Mouse (Mus musculus): ENCODE measurements around the gene Cpm. TPM values are rescaled to one million over a fixed set of nuclear protein-coding genes. Genes with fewer than 3 reads are reported as not detected.
"Not testable (repeated sequence)": the region's sequence is repeated elsewhere in the genome, so short reads cannot be mapped to it uniquely, and the experiment has no call there.

Cpm gene
- polyA plus RNA-seq, 1 experiment from 2014 or later: 47.7 TPM

DNA sequence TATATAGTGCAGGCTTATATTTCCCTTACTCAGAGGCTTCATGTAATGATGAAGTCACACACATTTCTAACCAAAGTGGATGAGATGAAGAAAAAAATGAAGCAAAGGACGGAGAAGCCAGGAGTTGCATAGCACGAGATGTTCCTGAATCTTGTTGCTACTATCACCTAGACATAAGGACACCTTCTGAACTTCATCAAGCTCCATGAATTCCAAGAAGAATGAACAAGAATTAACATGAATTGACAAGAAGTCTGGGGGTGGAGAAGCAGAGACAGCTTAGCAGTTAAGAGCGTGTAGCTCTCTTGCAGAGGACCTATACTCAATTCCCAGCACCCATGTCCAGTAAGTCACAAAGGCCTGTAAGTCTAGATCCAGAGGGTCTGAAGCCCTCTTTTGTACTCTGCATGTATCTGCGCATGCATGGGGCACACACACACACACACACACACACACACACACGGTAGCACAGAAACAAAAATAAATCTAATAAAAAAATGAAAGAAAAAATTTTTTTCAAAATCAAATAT, 36.2 kb upstream of the Cpm start:
- Histone ChIP-seq H3K36me3 (ENCODE audit: control insufficient read depth, insufficient read depth, low read length) (no peaks in the 10 kb centered on the region), H3K27ac (ENCODE audit: low read length) (no peak overlapping the region), H3K9me3 (ENCODE audit: control insufficient read depth, low read length) (no peaks in the 10 kb centered on the region), H3K9ac (ENCODE audit: low read depth, low read length) (no peak overlapping the region), H3K27me3 (replicated peaks; ENCODE audit: control insufficient read depth, insufficient read depth, low read length) (no peaks in the 10 kb centered on the region), H3K4me1 (ENCODE audit: control insufficient read depth, insufficient read depth, low read length) (no peaks in the 10 kb centered on the region), H3K4me3 (ENCODE audit: low read length) (no peak overlapping the region), H3K4me2 (ENCODE audit: low read depth, low read length) (no peak overlapping the region)
- no peak for ATAC-seq
- 93% methylated on average over 5 of the region's 5 CpGs for WGBS

- H3K9ac ChIP-seq (ENCODE audit: low read depth, low read length): no peak overlapping the region
- no peak overlapping the region for H3K27ac ChIP-seq (ENCODE audit: low read length)
- no peaks in the 10 kb centered on the region for H3K9me3 ChIP-seq (ENCODE audit: control insufficient read depth, low read length)
- no peak for ATAC-seq
- 94% methylated on average over 13 of the region's 13 CpGs for WGBS
- no peaks in the 10 kb centered on the region for H3K4me1 ChIP-seq (ENCODE audit: control insufficient read depth, insufficient read depth, low read length)
- no peaks in the 10 kb centered on the region for H3K27me3 ChIP-seq (replicated peaks; ENCODE audit: control insufficient read depth, insufficient read depth, low read length)
- H3K36me3 ChIP-seq (ENCODE audit: control insufficient read depth, insufficient read depth, low read length): no peaks in the 10 kb centered on the region
- no peak overlapping the region for H3K4me2 ChIP-seq (ENCODE audit: low read depth, low read length)
- no peak overlapping the region for H3K4me3 ChIP-seq (ENCODE audit: low read length)
These were observed 35.4 kb upstream of the Cpm start for GRCm38 (mm10) chr10:117593857-117594256.

DNA sequence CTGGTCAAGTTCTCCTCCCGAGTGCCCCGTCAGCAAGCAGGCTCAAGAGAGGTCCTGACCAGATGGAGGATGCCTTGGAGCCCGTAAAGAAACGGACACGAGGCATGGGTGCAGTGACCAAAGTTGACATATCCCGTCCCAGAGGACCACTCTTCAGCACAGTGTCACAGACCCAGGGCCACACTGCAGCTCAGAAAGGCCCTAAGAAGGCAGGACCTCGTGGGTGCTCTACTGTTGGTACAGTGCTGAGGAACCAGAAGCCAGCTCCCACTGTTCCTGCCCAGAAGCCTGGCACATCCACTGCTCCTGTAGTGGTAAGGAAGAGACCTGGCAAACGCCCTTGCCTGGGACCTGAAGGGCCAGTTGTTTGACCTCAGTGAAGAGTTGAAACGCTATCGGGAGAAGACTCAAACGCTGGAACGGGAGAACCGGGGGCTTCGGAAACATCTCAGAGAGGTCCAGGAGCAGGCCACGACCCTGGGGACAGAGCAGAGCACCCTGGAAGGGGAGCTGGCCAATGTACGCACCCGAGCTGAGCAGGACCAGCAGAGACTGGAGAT, 34.9 kb upstream of the Cpm start:
- Histone ChIP-seq H3K9me3 (ENCODE audit: control insufficient read depth, low read length) (no peaks in the 10 kb centered on the region), H3K27me3 (replicated peaks; ENCODE audit: control insufficient read depth, insufficient read depth, low read length) (no peaks in the 10 kb centered on the region), H3K4me2 (ENCODE audit: low read depth, low read length) (no peak overlapping the region), H3K4me3 (ENCODE audit: low read length) (no peak overlapping the region), H3K9ac (ENCODE audit: low read depth, low read length) (no peak overlapping the region), H3K36me3 (ENCODE audit: control insufficient read depth, insufficient read depth, low read length) (no peaks in the 10 kb centered on the region), H3K4me1 (ENCODE audit: control insufficient read depth, insufficient read depth, low read length) (no peaks in the 10 kb centered on the region), H3K27ac (ENCODE audit: low read length) (no peak overlapping the region)
- no peak for ATAC-seq
- WGBS: 92% methylated on average over 17 of the region's 17 CpGs

GRCm38 (mm10) chr10:117594913-117595312, 34.4 kb upstream of the Cpm start:
- Histone ChIP-seq H3K27ac (ENCODE audit: low read length) (no peak overlapping the region), H3K9ac (ENCODE audit: low read depth, low read length) (no peak overlapping the region), H3K27me3 (replicated peaks; ENCODE audit: control insufficient read depth, insufficient read depth, low read length) (no peaks in the 10 kb centered on the region), H3K4me2 (ENCODE audit: low read depth, low read length) (no peak overlapping the region), H3K9me3 (ENCODE audit: control insufficient read depth, low read length) (no peaks in the 10 kb centered on the region), H3K36me3 (ENCODE audit: control insufficient read depth, insufficient read depth, low read length) (no peaks in the 10 kb centered on the region), H3K4me3 (ENCODE audit: low read length) (no peak overlapping the region), H3K4me1 (ENCODE audit: control insufficient read depth, insufficient read depth, low read length) (no peaks in the 10 kb centered on the region)
- WGBS: 92% methylated on average over 13 of the region's 13 CpGs
- no peak for ATAC-seq

- Histone ChIP-seq H3K9me3 (ENCODE audit: control insufficient read depth, low read length) (no peaks in the 10 kb centered on the region), H3K27ac (ENCODE audit: low read length) (no peak overlapping the region), H3K4me1 (ENCODE audit: control insufficient read depth, insufficient read depth, low read length) (no peaks in the 10 kb centered on the region), H3K4me3 (ENCODE audit: low read length) (no peak overlapping the region), H3K27me3 (replicated peaks; ENCODE audit: control insufficient read depth, insufficient read depth, low read length) (no peaks in the 10 kb centered on the region), H3K9ac (ENCODE audit: low read depth, low read length) (no peak overlapping the region), H3K4me2 (ENCODE audit: low read depth, low read length) (no peak overlapping the region), H3K36me3 (ENCODE audit: control insufficient read depth, insufficient read depth, low read length) (no peaks in the 10 kb centered on the region)
- ATAC-seq: no peak
- 81% methylated on average over 13 of the region's 13 CpGs for WGBS
These were observed 33.7 kb upstream of the Cpm start for GRCm38 (mm10) chr10:117595442-117596164.

DNA sequence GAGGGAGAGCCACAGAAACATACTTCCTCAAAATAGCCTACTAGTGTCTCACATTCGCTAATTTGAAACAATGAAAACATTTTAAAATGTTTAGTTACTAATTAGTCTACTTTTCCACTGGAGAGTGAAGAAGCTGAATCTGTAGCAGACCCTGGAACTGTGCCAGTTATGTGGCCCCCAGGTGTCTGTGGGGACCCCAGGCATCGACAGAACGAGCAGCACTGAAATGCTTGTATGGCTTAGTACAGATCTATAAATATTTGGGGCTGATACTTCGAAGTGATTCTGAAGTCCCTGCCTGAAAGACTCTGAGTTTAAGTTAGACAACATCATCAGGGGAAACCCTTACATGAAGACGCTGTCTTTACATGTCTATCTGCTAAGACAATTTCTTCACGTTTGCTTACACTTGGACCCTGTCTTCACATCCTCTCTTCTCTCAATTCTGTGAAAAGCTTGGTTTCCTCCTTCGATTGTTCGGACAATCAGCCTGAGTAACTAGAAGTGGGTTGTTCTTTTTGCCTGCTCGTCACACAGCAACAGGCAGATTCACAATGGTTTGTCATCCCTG, 33.0 kb upstream of the Cpm start:
- no peak for ATAC-seq
- H3K4me2 ChIP-seq (ENCODE audit: low read depth, low read length): no peak overlapping the region
- no peak overlapping the region for H3K4me3 ChIP-seq (ENCODE audit: low read length)
- no peaks in the 10 kb centered on the region for H3K4me1 ChIP-seq (ENCODE audit: control insufficient read depth, insufficient read depth, low read length)
- no peak overlapping the region for H3K9ac ChIP-seq (ENCODE audit: low read depth, low read length)
- H3K27me3 ChIP-seq (replicated peaks; ENCODE audit: control insufficient read depth, insufficient read depth, low read length): no peaks in the 10 kb centered on the region
- WGBS: 67% methylated on average over 9 of the region's 9 CpGs
- no peak overlapping the region for H3K27ac ChIP-seq (ENCODE audit: low read length)
- H3K36me3 ChIP-seq (ENCODE audit: control insufficient read depth, insufficient read depth, low read length): no peaks in the 10 kb centered on the region
- H3K9me3 ChIP-seq (ENCODE audit: control insufficient read depth, low read length): no peaks in the 10 kb centered on the region

- Histone ChIP-seq H3K4me2 (ENCODE audit: low read depth, low read length) (no peak overlapping the region), H3K4me3 (ENCODE audit: low read length) (no peak overlapping the region), H3K27ac (ENCODE audit: low read length) (no peak overlapping the region), H3K36me3 (ENCODE audit: control insufficient read depth, insufficient read depth, low read length) (no peaks in the 10 kb centered on the region), H3K9ac (ENCODE audit: low read depth, low read length) (no peak overlapping the region), H3K4me1 (ENCODE audit: control insufficient read depth, insufficient read depth, low read length) (no peaks in the 10 kb centered on the region), H3K27me3 (replicated peaks; ENCODE audit: control insufficient read depth, insufficient read depth, low read length) (no peaks in the 10 kb centered on the region), H3K9me3 (ENCODE audit: control insufficient read depth, low read length) (no peaks in the 10 kb centered on the region)
- ATAC-seq: no peak
- 49% methylated on average over 5 of the region's 5 CpGs for WGBS
These were observed 32.5 kb upstream of the Cpm start for GRCm38 (mm10) chr10:117596771-117597324.

DNA sequence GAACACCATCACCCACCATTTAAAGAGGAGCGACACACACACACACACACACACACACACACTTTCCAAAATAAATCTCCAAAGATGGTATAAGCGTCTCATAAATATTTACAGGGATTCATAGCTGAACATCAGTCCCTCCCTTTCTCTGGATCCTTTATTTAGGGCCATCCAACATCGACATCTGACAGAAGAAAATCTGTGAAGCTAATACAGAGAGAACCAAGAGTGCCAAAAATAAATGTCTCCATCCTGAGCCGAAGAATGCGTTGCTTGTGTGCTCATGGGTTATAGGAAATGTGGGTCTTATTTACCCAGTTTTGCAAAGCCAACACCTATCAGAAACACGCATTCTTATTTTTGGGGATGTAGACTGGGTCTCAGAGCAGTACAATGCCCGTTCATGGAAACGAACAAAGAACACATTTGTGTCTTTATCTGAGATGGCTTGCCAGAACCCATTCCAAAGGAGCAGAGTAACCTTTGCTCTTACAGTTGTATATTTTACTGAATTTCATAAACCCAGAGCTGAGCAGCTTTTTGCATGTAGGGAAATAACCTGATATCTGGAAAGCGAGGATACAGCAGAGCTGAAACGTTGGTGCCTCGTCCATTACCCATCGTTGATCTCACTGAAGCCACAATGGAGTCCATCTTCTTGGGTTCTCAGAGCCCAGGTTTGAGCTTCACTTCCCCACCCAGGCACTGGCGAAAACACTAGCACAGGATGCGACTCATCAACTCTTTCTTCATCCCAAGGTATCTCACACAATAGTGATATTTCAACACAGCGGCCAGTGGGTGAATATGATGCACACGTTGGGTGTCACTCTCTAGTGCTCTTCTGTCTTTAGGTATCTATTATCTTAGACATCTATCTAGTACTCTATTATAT, 31.7 kb upstream of the Cpm start:
- not testable (repeated sequence) for H3K36me3 ChIP-seq (ENCODE audit: control insufficient read depth, insufficient read depth, low read length); H3K4me2 ChIP-seq (ENCODE audit: low read depth, low read length); H3K4me1 ChIP-seq (ENCODE audit: control insufficient read depth, insufficient read depth, low read length); H3K27me3 ChIP-seq (replicated peaks; ENCODE audit: control insufficient read depth, insufficient read depth, low read length); H3K9ac ChIP-seq (ENCODE audit: low read depth, low read length); H3K9me3 ChIP-seq (ENCODE audit: control insufficient read depth, low read length); H3K4me3 ChIP-seq (ENCODE audit: low read length); ATAC-seq; H3K27ac ChIP-seq (ENCODE audit: low read length)
- WGBS: 85% methylated on average over 16 of the region's 16 CpGs
